Mouse (Mus musculus): Measurements from ENCODE around the gene Golt1b. TPM values are rescaled to one million over a fixed set of nuclear protein-coding genes. Genes with fewer than 3 reads are reported as not detected.

The Golt1b gene
- polyA plus RNA-seq, 1 experiment from 2014 or later = 107 TPM

DNA sequence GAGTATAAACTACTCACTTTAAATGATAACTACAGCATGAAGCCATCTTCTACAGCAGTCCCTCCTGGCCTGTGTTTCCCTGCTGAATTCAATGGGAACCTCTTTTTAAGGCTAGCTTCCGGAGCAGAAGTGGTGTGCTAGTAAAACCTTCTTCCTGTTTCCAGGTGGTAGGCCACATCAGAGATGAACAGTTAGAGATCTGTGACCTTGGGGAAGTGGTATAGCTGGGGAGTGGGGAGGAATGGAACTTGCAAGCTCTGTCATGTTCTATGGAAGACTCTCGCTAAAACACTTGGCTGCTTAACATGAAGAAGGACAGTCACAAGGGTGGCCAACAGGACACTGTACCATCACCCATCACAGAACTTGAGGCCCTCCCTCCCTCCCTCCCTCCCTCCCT lies 66.3 kb downstream of the Golt1b start:
- no peak overlapping the region for H3K27ac ChIP-seq (ENCODE audit: low read depth)
- H3K4me2 ChIP-seq = no peak overlapping the region
- DNase-seq (no peak), ATAC-seq (ENCODE audit: insufficient read depth) (no peak)
- 71% methylated on average over 2 of the region's 2 CpGs for WGBS
- H3K36me3 ChIP-seq (ENCODE audit: insufficient read depth) = no peaks in the 10 kb centered on the region
- H3K4me3 ChIP-seq (ENCODE audit: low read depth, low read length) = no peak overlapping the region
- no peaks in the 10 kb centered on the region for H3K27me3 ChIP-seq (ENCODE audit: insufficient read depth, low read length)
- H3K4me1 ChIP-seq (ENCODE audit: insufficient read depth) = no peaks in the 10 kb centered on the region
- no peak overlapping the region for H3K9ac ChIP-seq
- TF ChIP-seq CTCF (IDR thresholded peaks at IDR 0.05; ENCODE audit: low read depth) = no peak
- no peaks in the 10 kb centered on the region for H3K9me3 ChIP-seq (ENCODE audit: low read depth, low read length)

Other genes starting within 250 kb of the Golt1b start
- gene Slco1a6, start 178.7 kb upstream of the Golt1b start, polyA plus RNA-seq (2014; fragmentation: Nextera tagmentation; extraction: Ambion mirVana) = not detected in 2 replicates
- gene Iapp, start 88.8 kb upstream of the Golt1b start, polyA plus RNA-seq (2014; fragmentation: Nextera tagmentation; extraction: Ambion mirVana) = not detected in 2 replicates
- gene Slco1a5, start 64.2 kb upstream of the Golt1b start, polyA plus RNA-seq (2014; fragmentation: Nextera tagmentation; extraction: Ambion mirVana) = 0.08 and 0.12 TPM in 2 replicates
- 17.7 and 21.2 TPM in 2 replicates for gene Pyroxd1, start 41.6 kb upstream of the Golt1b start, polyA plus RNA-seq (2014; fragmentation: Nextera tagmentation; extraction: Ambion mirVana)
- gene Recql, start 134 bp upstream of the Golt1b start, polyA plus RNA-seq (2014; fragmentation: Nextera tagmentation; extraction: Ambion mirVana) = 29.9 and 33.0 TPM in 2 replicates
- 1.5 and 1.6 TPM in 2 replicates for gene Spx, start 26.2 kb downstream of the Golt1b start, polyA plus RNA-seq (2014; fragmentation: Nextera tagmentation; extraction: Ambion mirVana)
- gene Gys2, start 85.9 kb downstream of the Golt1b start, polyA plus RNA-seq (2014; fragmentation: Nextera tagmentation; extraction: Ambion mirVana) = not detected in 2 replicates
- gene Ldhb, start 120.7 kb downstream of the Golt1b start, polyA plus RNA-seq (2014; fragmentation: Nextera tagmentation; extraction: Ambion mirVana) = 215 and 230 TPM in 2 replicates
- gene Kcnj8, start 184.4 kb downstream of the Golt1b start, polyA plus RNA-seq (2014; fragmentation: Nextera tagmentation; extraction: Ambion mirVana) = 13.6 and 16.3 TPM in 2 replicates